ENCODE assay signal across 8 mouse cellular contexts in the genomic region with DNA sequence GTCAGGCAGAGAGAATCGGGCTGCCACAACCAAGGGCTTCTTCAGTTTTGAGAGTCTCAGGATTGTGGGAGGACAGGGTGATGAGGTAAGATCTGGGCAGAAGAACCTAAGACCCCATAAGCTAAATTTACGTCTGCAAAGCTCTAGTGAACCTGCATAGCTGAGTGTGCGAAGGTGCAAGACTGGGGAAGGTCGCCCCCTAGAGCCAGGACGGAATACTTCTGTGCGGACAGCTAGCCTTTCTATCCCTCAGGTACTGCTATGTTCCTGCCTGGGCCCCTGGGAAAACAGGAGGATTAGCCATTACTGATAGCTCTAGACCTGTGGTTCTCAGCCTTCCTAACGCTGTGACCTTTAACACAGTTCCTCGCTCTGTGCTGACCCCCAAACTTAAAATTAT. TPM values are rescaled to one million over a fixed set of nuclear protein-coding genes. Genes with fewer than 3 reads are reported as not detected.
DNase-seq lines count a peak whose midpoint lies in the region; ATAC-seq and TF ChIP-seq lines count a peak whose summit lies in the region.

No protein-coding gene starts in this region.

- no peaks in the 10 kb centered on the region for H3K9me3 ChIP-seq in heart, embryonic 15.5 days (replicated peaks)

- DNase-seq in layer of hippocampus, adult 2 months (ENCODE audit: low spot score in 2 of 2) = peak in 1 of 2 experiments; percentile 80
- no peak for DNase-seq in layer of hippocampus, adult 9-11 months
- DNase-seq in ZHBTc4 (ENCODE audit: low read depth, low spot score) = peak; percentile 73
- peak; percentile 83 for DNase-seq in embryo, embryonic 10 days (ENCODE audit: low spot score)
- DNase-seq in kidney, postnatal 25 days = peak; percentile 93 to 94
- peak; percentile 70 to 88 for DNase-seq in spleen, postnatal 4 days (ENCODE audit: low spot score in 2 of 2)

- H3K4me1 ChIP-seq in heart, embryonic 15.5 days (replicated peaks) = peaks cover 40% of the 10 kb centered on the region

- H3K9ac ChIP-seq in heart, embryonic 15.5 days = no peak overlapping the region

- no peak overlapping the region for H3K4me2 ChIP-seq in heart, embryonic 15.5 days

- TF ChIP-seq CTCF in layer of hippocampus, adult 2 months (conservative IDR thresholded peaks at IDR 0.05) = peak; percentile 90

- ATAC-seq in heart, embryonic 15.5 days (replicated peaks; ENCODE audit: insufficient number of reproducible peaks, insufficient read depth, low FRiP score, low read depth) = 0 out of 2 replicates have a peak, but pooled peaks have one; percentile 35
- ATAC-seq in megakaryocyte, adult 5-6 weeks (ENCODE audit: poor library complexity, severe bottlenecking) = peak; percentile 74

- no peaks in the 10 kb centered on the region for H3K36me3 ChIP-seq in heart, embryonic 15.5 days

- H3K27me3 ChIP-seq in heart, embryonic 15.5 days = no peaks in the 10 kb centered on the region

- no peak overlapping the region for H3K27ac ChIP-seq in layer of hippocampus, adult 2 months
- H3K27ac ChIP-seq in heart, embryonic 15.5 days = no peak overlapping the region

- H3K4me3 ChIP-seq in layer of hippocampus, adult 2 months = no peak overlapping the region
- no peak overlapping the region for H3K4me3 ChIP-seq in heart, embryonic 15.5 days

- WGBS in heart, embryonic 15.5 days = 9% methylated on average over 8 of the region's 8 CpGs

RNA-seq across cellular contexts. Expression of a gene that starts 1.8 kb away (rescaled TPM):
- total RNA-seq in layer of hippocampus, adult 2 months (2021) = 100 to 1,000 TPM; 133 to 135 TPM
- polyA plus RNA-seq in heart, embryonic 15.5 days (2015; fragmentation: Nextera tagmentation; extraction: Ambion mirVana) = 64.3 and 76.8 TPM in 2 replicates
- total RNA-seq in megakaryocyte, adult 5-6 weeks (2015) = 42.3 and 47.1 TPM in 2 replicates
- total RNA-seq in megakaryocyte, adult 5-6 weeks (2017) = 33.1 and 33.5 TPM in 2 replicates

RNA-seq across cellular contexts. Expression of a gene that starts 8.7 kb away (rescaled TPM):
- total RNA-seq in layer of hippocampus, adult 2 months (2021) = 10 to 100 TPM; 45.5 to 46.8 TPM
- 20.0 and 24.0 TPM in 2 replicates for polyA plus RNA-seq in heart, embryonic 15.5 days (2015; fragmentation: Nextera tagmentation; extraction: Ambion mirVana)
- total RNA-seq in megakaryocyte, adult 5-6 weeks (2015) = 0.02 TPM in 1 of 2 replicates, not detected in the other
- total RNA-seq in megakaryocyte, adult 5-6 weeks (2017) = 1.2 and 1.4 TPM in 2 replicates

RNA-seq across cellular contexts. Expression of a gene that starts 45.4 kb away (rescaled TPM):
- total RNA-seq in layer of hippocampus, adult 2 months (2021) = under 1 TPM; 0.59 to 0.96 TPM
- 0.86 and 3.5 TPM in 2 replicates for polyA plus RNA-seq in heart, embryonic 15.5 days (2015; fragmentation: Nextera tagmentation; extraction: Ambion mirVana)
- total RNA-seq in megakaryocyte, adult 5-6 weeks (2015) = 0.21 TPM in 1 of 2 replicates, not detected in the other
- 0.40 and 0.81 TPM in 2 replicates for total RNA-seq in megakaryocyte, adult 5-6 weeks (2017)

Comparison
In these comparisons a context has a peak if more than half of its experiments do, and no peak if none do; other contexts are left out.
1. RNA of a gene that starts 8.7 kb away (total RNA-seq): 45.5 to 46.8 TPM in layer of hippocampus, adult 2 months; 0.02 to 1.4 TPM in megakaryocyte, adult 5-6 weeks; every median in the first group is over 10 times any median in the second.